Mouse (Mus musculus): ENCODE results near the gene Rack1. TPM values are rescaled to one million over a fixed set of nuclear protein-coding genes. Genes with fewer than 3 reads are reported as not detected.
"Not testable (repeated sequence)": the region's sequence is repeated elsewhere in the genome, so short reads cannot be mapped to it uniquely, and the experiment has no call there.

The Rack1 gene
- polyA plus RNA-seq, 1 experiment from 2014 or later: 806 TPM

GRCm38 (mm10) chr11:48809434-48809830 lies 9.3 kb downstream of the Rack1 start:
- no peak for ATAC-seq (ENCODE audit: insufficient number of reproducible peaks, insufficient read depth, low FRiP score, low TSS enrichment, low read depth)
- Histone ChIP-seq H3K4me1 (peaks cover 9% of the 10 kb centered on the region), H3K9me3 (no peaks in the 10 kb centered on the region), H3K36me3 (peaks cover 90% of the 10 kb centered on the region), H3K4me2 (no peak overlapping the region), H3K27me3 (no peaks in the 10 kb centered on the region), H3K9ac (no peak overlapping the region), H3K27ac (peak overlapping the region; percentile 28; the same call in 1 of the 2 replicates), H3K4me3 (no peak overlapping the region)
- WGBS: 67% methylated on average over 4 of the region's 4 CpGs

GRCm38 (mm10) chr11:48810142-48810541 lies 10.0 kb downstream of the Rack1 start:
- peaks cover 16% of the 10 kb centered on the region for H3K4me1 ChIP-seq
- no peak for ATAC-seq (ENCODE audit: insufficient number of reproducible peaks, insufficient read depth, low FRiP score, low TSS enrichment, low read depth)
- H3K36me3 ChIP-seq: peaks cover 88% of the 10 kb centered on the region
- WGBS: 87% methylated on average over 2 of the region's 2 CpGs
- no peak overlapping the region for H3K27ac ChIP-seq
- H3K27me3 ChIP-seq: no peaks in the 10 kb centered on the region
- no peaks in the 10 kb centered on the region for H3K9me3 ChIP-seq
- no peak overlapping the region for H3K4me2 ChIP-seq
- no peak overlapping the region for H3K4me3 ChIP-seq
- H3K9ac ChIP-seq: no peak overlapping the region

GRCm38 (mm10) chr11:48813782-48814181 lies 13.7 kb downstream of the Rack1 start:
- no peak overlapping the region for H3K4me2 ChIP-seq
- no peaks in the 10 kb centered on the region for H3K27me3 ChIP-seq
- H3K4me1 ChIP-seq: peaks cover 28% of the 10 kb centered on the region
- peaks cover 52% of the 10 kb centered on the region for H3K36me3 ChIP-seq
- no peak overlapping the region for H3K9ac ChIP-seq
- no peak for ATAC-seq (ENCODE audit: insufficient number of reproducible peaks, insufficient read depth, low FRiP score, low TSS enrichment, low read depth)
- H3K4me3 ChIP-seq: no peak overlapping the region
- no peak overlapping the region for H3K27ac ChIP-seq
- no peaks in the 10 kb centered on the region for H3K9me3 ChIP-seq

- WGBS: 75% methylated on average over 16 of the region's 16 CpGs
- peak overlapping the region; percentile 89 for H3K9ac ChIP-seq
- no peak overlapping the region for H3K27ac ChIP-seq
Observed at GRCm38 (mm10) chr11:48815851-48816250, 15.7 kb downstream of the Rack1 start.

GRCm38 (mm10) chr11:48816281-48816781 lies 16.2 kb downstream of the Rack1 start:
- H3K9me3 ChIP-seq: no peaks in the 10 kb centered on the region
- 4% methylated on average over 23 of the region's 23 CpGs for WGBS
- H3K9ac ChIP-seq: peak overlapping the region; percentile 89
- peak overlapping the region; percentile 83 for H3K4me2 ChIP-seq
- H3K36me3 ChIP-seq: peaks cover 27% of the 10 kb centered on the region
- H3K27ac ChIP-seq: peak overlapping the region; percentile 57; the same call in 1 of the 2 replicates
- H3K4me1 ChIP-seq: peaks cover 28% of the 10 kb centered on the region
- no peaks in the 10 kb centered on the region for H3K27me3 ChIP-seq
- peak overlapping the region; percentile 75 for H3K4me3 ChIP-seq
- ATAC-seq (ENCODE audit: insufficient number of reproducible peaks, insufficient read depth, low FRiP score, low TSS enrichment, low read depth): peak; percentile 39

More at GRCm38 (mm10) chr11:48815851-48816250, 15.7 kb downstream of the Rack1 start:
- Histone ChIP-seq H3K36me3 (peaks cover 32% of the 10 kb centered on the region), H3K4me2 (peak overlapping the region; percentile 83), H3K9me3 (no peaks in the 10 kb centered on the region), H3K4me1 (peaks cover 28% of the 10 kb centered on the region), H3K27me3 (no peaks in the 10 kb centered on the region), H3K4me3 (peak overlapping the region; percentile 75)
- no peak for ATAC-seq (ENCODE audit: insufficient number of reproducible peaks, insufficient read depth, low FRiP score, low TSS enrichment, low read depth)

- Histone ChIP-seq H3K36me3 (peaks cover 20% of the 10 kb centered on the region), H3K27me3 (no peaks in the 10 kb centered on the region), H3K4me1 (peaks cover 28% of the 10 kb centered on the region), H3K9ac (peak within 1 kb of the TSS; percentile 89), H3K27ac (peak within 1 kb of the TSS; percentile 93), H3K4me3 (peak within 1 kb of the TSS; percentile 75), H3K4me2 (peak within 1 kb of the TSS; percentile 83), H3K9me3 (no peaks in the 10 kb centered on the region)
- ATAC-seq (ENCODE audit: insufficient number of reproducible peaks, insufficient read depth, low FRiP score, low TSS enrichment, low read depth): peak; percentile 96
- WGBS: under 1% methylated on average over 77 of the region's 77 CpGs
Observed at GRCm38 (mm10) chr11:48816800-48817665, 16.9 kb downstream of the Rack1 start, which contains the start of gene Trim41. Gene Trim41 (minus strand): TSS chr11:48817353.

GRCm38 (mm10) chr11:48817794-48818193 lies 17.7 kb downstream of the Rack1 start:
- H3K4me1 ChIP-seq: peaks cover 28% of the 10 kb centered on the region
- H3K36me3 ChIP-seq: peaks cover 13% of the 10 kb centered on the region; the same call in 1 of the 2 replicates
- H3K9ac ChIP-seq: peak overlapping the region; percentile 89
- H3K27me3 ChIP-seq: no peaks in the 10 kb centered on the region
- ATAC-seq (ENCODE audit: insufficient number of reproducible peaks, insufficient read depth, low FRiP score, low TSS enrichment, low read depth): no peak
- H3K9me3 ChIP-seq: no peaks in the 10 kb centered on the region
- peak overlapping the region; percentile 75 for H3K4me3 ChIP-seq
- H3K4me2 ChIP-seq: peak overlapping the region; percentile 83
- peak overlapping the region; percentile 93 for H3K27ac ChIP-seq
- 5% methylated on average over 9 of the region's 9 CpGs for WGBS

GRCm38 (mm10) chr11:48818346-48818745 lies 18.2 kb downstream of the Rack1 start:
- Histone ChIP-seq H3K4me2 (peak overlapping the region; percentile 83), H3K36me3 (0 out of 2 replicates have a peak, but pooled peaks cover 8% of the 10 kb centered on the region), H3K4me3 (peak overlapping the region; percentile 75), H3K4me1 (peaks cover 27% of the 10 kb centered on the region), H3K9ac (peak overlapping the region; percentile 89), H3K27me3 (peaks cover 2% of the 10 kb centered on the region; the same call in 1 of the 2 replicates), H3K27ac (peak overlapping the region; percentile 93; the same call in 1 of the 2 replicates), H3K9me3 (no peaks in the 10 kb centered on the region)
- peak; percentile 18; the same call in 1 of the 2 replicates for ATAC-seq (ENCODE audit: insufficient number of reproducible peaks, insufficient read depth, low FRiP score, low TSS enrichment, low read depth)
- WGBS: under 1% methylated on average over 16 of the region's 16 CpGs

GRCm38 (mm10) chr11:48819614-48820307 lies 19.6 kb downstream of the Rack1 start:
- H3K27ac ChIP-seq: no peak overlapping the region
- H3K27me3 ChIP-seq: peaks cover 16% of the 10 kb centered on the region
- 77% methylated on average over 7 of the region's 7 CpGs for WGBS

GRCm38 (mm10) chr11:48820308-48820674 lies 20.2 kb downstream of the Rack1 start:
- no peak overlapping the region for H3K27ac ChIP-seq
- no peak overlapping the region for H3K9ac ChIP-seq
- H3K4me2 ChIP-seq: no peak overlapping the region
- H3K27me3 ChIP-seq: peaks cover 19% of the 10 kb centered on the region
- no peak overlapping the region for H3K4me3 ChIP-seq
- peaks cover 20% of the 10 kb centered on the region for H3K4me1 ChIP-seq
- no peaks in the 10 kb centered on the region for H3K36me3 ChIP-seq
- no peak for ATAC-seq (ENCODE audit: insufficient number of reproducible peaks, insufficient read depth, low FRiP score, low TSS enrichment, low read depth)
- H3K9me3 ChIP-seq: no peaks in the 10 kb centered on the region

More at GRCm38 (mm10) chr11:48819614-48820307, 19.6 kb downstream of the Rack1 start:
- no peak overlapping the region for H3K9ac ChIP-seq
- no peaks in the 10 kb centered on the region for H3K9me3 ChIP-seq
- peaks cover 25% of the 10 kb centered on the region for H3K4me1 ChIP-seq
- no peak overlapping the region for H3K4me2 ChIP-seq
- H3K36me3 ChIP-seq: 0 out of 2 replicates have a peak, but pooled peaks cover 2% of the 10 kb centered on the region
- no peak for ATAC-seq (ENCODE audit: insufficient number of reproducible peaks, insufficient read depth, low FRiP score, low TSS enrichment, low read depth)
- H3K4me3 ChIP-seq: no peak overlapping the region

GRCm38 (mm10) chr11:48821299-48821698 lies 21.2 kb downstream of the Rack1 start:
- peaks cover 19% of the 10 kb centered on the region for H3K27me3 ChIP-seq
- H3K4me2 ChIP-seq; H3K4me3 ChIP-seq; H3K9me3 ChIP-seq; H3K27ac ChIP-seq; ATAC-seq (ENCODE audit: insufficient number of reproducible peaks, insufficient read depth, low FRiP score, low TSS enrichment, low read depth); H3K9ac ChIP-seq; H3K4me1 ChIP-seq; H3K36me3 ChIP-seq: not testable (repeated sequence)
- 83% methylated on average over 14 of the region's 14 CpGs for WGBS
